Mouse (Mus musculus): ENCODE measurements around the gene 2210016F16Rik. TPM values are rescaled to one million over a fixed set of nuclear protein-coding genes. Genes with fewer than 3 reads are reported as not detected.

Gene 2210016F16Rik
- polyA plus RNA-seq, 1 experiment from 2014 or later = 27.6 TPM

DNA sequence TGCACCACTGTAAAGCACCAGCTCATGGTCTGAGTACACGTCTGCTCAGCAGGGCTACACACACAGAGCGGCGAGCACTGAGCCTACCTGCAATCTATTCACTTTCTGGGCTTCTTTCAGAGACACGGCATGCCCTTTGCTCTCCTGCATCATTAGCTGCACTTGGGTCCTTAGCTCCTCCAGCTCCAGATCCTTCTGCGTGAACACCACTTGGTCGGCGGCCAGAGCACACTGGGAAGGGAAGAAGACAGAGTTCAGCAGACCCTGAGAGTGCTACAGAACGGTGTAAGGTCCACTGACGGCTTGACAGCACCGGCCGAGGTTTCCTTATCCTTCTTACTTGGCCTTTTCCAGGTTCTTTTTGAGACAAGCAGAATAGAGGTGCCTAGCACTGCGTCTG lies 47.6 kb downstream of the 2210016F16Rik start:
- WGBS (ENCODE audit: insufficient replicate concordance) = 66% methylated on average over 12 of the region's 12 CpGs
- Histone ChIP-seq H3K4me2 (no peak overlapping the region), H3K36me3 (no peaks in the 10 kb centered on the region), H3K27me3 (replicated peaks) (no peaks in the 10 kb centered on the region), H3K9ac (no peak overlapping the region), H3K9me3 (replicated peaks) (no peaks in the 10 kb centered on the region), H3K4me3 (no peak overlapping the region), H3K4me1 (no peaks in the 10 kb centered on the region), H3K27ac (no peak overlapping the region)
- ATAC-seq = no peak

DNA sequence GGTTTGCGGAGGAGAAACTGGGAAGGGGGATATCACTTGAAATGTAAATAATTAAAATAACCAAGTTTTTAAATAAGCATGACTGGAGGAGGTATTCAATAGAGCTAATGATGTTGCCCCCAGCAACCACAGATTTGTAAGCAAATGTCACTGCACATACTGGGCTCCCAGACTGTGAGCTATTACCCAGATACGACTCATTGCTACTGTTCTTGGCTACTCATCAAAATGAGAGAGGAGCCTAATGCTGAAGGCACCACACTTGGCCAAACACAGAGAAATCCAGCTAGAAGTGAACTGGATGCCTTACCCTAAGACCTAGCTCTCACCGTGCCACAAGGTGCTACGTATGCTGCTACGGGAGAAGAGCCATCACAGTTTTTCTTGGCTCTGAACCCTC lies 50.9 kb downstream of the 2210016F16Rik start:
- Histone ChIP-seq H3K4me1 (no peaks in the 10 kb centered on the region), H3K9ac (no peak overlapping the region), H3K27ac (no peak overlapping the region), H3K27me3 (replicated peaks) (no peaks in the 10 kb centered on the region), H3K9me3 (replicated peaks) (no peaks in the 10 kb centered on the region), H3K4me2 (no peak overlapping the region), H3K36me3 (no peaks in the 10 kb centered on the region), H3K4me3 (no peak overlapping the region)
- 82% methylated on average over 5 of the region's 5 CpGs for WGBS (ENCODE audit: insufficient replicate concordance)
- ATAC-seq = no peak

MicroRNAs within 50 kb of the gene (microRNA counts, 519-probe panel; counts per million panel counts)
- microRNA mmu-miR-7a = 5,372 counts per million, percentile 87 among the panel's probes with 10 or more counts

Small RNA genes within 50 kb of the gene (microRNA-seq; reads per million reads assigned to microRNA genes)
- gene Mir7-1 = 331 reads per million, percentile 62 among the genes with 10 or more reads in this experiment

Other genes with a start within 250 kb of the 2210016F16Rik start
- 24.6 and 25.8 TPM in 2 replicates for gene Idnk, start 227.6 kb downstream of the 2210016F16Rik start, polyA plus RNA-seq (2016; fragmentation: Nextera tagmentation; extraction: Ambion mirVana)
- gene Ubqln1, start 169.6 kb downstream of the 2210016F16Rik start, polyA plus RNA-seq (2016; fragmentation: Nextera tagmentation; extraction: Ambion mirVana) = 83.3 and 83.6 TPM in 2 replicates
- 9.0 and 9.1 TPM in 2 replicates for gene Gkap1, start 109.5 kb downstream of the 2210016F16Rik start, polyA plus RNA-seq (2016; fragmentation: Nextera tagmentation; extraction: Ambion mirVana)
- 0.06 and 0.14 TPM in 2 replicates for gene Kif27, start 26.1 kb downstream of the 2210016F16Rik start, polyA plus RNA-seq (2016; fragmentation: Nextera tagmentation; extraction: Ambion mirVana)
- gene Rmi1, start 17.0 kb upstream of the 2210016F16Rik start, polyA plus RNA-seq (2016; fragmentation: Nextera tagmentation; extraction: Ambion mirVana) = 22.3 and 25.4 TPM in 2 replicates
- gene Hnrnpk, start 18.1 kb upstream of the 2210016F16Rik start, polyA plus RNA-seq (2016; fragmentation: Nextera tagmentation; extraction: Ambion mirVana) = 906 and 911 TPM in 2 replicates
- gene Slc28a3, start 225.7 kb upstream of the 2210016F16Rik start, polyA plus RNA-seq (2016; fragmentation: Nextera tagmentation; extraction: Ambion mirVana) = not detected in 2 replicates